Mouse (Mus musculus) kidney, adult 2 months (tissue): ENCODE results near the gene Prtg. TPM values are rescaled to one million over a fixed set of nuclear protein-coding genes. Genes with fewer than 3 reads are reported as not detected.

Source experiments
- DNase-seq: peaks from one replicate; pipeline ENCODE4 v3.0.0; 2021
- H3K27ac ChIP-seq: fragments of 200-500 bp; 2 replicates; pipeline ENCODE4 v1.5.1; 2012; ENCODE audit warnings: low read depth, low read length, control low read depth, inconsistent platforms; ENCODE audit not compliant: insufficient read depth
- H3K27me3 ChIP-seq: fragments of 200-500 bp; replicated peaks from 2 replicates; pipeline ENCODE4 v1.6.1; 2012; ENCODE audit warnings: mild to moderate bottlenecking, moderate library complexity, low read length, inconsistent platforms; ENCODE audit not compliant: control insufficient read depth, insufficient read depth
- H3K36me3 ChIP-seq: fragments of 200-500 bp; 2 replicates; pipeline ENCODE4 v1.6.1; 2012; ENCODE audit warnings: mild to moderate bottlenecking, moderate library complexity, low read length, inconsistent platforms; ENCODE audit not compliant: control insufficient read depth, insufficient read depth
- H3K4me1 ChIP-seq: fragments of 200-500 bp; 2 replicates; pipeline ENCODE4 v1.6.1; 2011; ENCODE audit warnings: low read length; ENCODE audit not compliant: control insufficient read depth, insufficient read depth
- H3K4me3 ChIP-seq: fragments of 200-500 bp; 2 replicates; pipeline ENCODE4 v1.5.1; 2011; ENCODE audit warnings: mild to moderate bottlenecking, low read depth, low read length, control low read depth; ENCODE audit not compliant: insufficient read depth
- CTCF ChIP-seq: fragments of 200-500 bp; conservative IDR thresholded peaks from 2 replicates; pipeline ENCODE4 v1.5.1; 2011; ENCODE audit warnings: low read depth, mild to moderate bottlenecking, control low read depth, low read length, moderate library complexity, mixed read lengths; ENCODE audit not compliant: insufficient read depth, insufficient read length
- POLR2A ChIP-seq: fragments of 200-500 bp; IDR thresholded peaks from one replicate; pipeline ENCODE4 v1.6.1; 2011; ENCODE audit warnings: low read depth, low read length, control low read depth
- WGBS: fragments of 180-500 bp; shearing (Covaris S2); methylation state at CpG from one replicate; pipeline ENCODE4 v1.1.7; 2018; 5-methylcytosine and 5-hydroxymethylcytosine counted together
- polyA plus RNA-seq: library from polyadenylated mRNA; depleted of rRNA; stranded (reverse); fragments of >200 nt; gene quantifications from 2 replicates; pipeline ENCODE4 v1.2.3, GENCODE M21; 2012

Prtg gene
- polyA plus RNA-seq, 1 experiment: 0.06 TPM

DNA sequence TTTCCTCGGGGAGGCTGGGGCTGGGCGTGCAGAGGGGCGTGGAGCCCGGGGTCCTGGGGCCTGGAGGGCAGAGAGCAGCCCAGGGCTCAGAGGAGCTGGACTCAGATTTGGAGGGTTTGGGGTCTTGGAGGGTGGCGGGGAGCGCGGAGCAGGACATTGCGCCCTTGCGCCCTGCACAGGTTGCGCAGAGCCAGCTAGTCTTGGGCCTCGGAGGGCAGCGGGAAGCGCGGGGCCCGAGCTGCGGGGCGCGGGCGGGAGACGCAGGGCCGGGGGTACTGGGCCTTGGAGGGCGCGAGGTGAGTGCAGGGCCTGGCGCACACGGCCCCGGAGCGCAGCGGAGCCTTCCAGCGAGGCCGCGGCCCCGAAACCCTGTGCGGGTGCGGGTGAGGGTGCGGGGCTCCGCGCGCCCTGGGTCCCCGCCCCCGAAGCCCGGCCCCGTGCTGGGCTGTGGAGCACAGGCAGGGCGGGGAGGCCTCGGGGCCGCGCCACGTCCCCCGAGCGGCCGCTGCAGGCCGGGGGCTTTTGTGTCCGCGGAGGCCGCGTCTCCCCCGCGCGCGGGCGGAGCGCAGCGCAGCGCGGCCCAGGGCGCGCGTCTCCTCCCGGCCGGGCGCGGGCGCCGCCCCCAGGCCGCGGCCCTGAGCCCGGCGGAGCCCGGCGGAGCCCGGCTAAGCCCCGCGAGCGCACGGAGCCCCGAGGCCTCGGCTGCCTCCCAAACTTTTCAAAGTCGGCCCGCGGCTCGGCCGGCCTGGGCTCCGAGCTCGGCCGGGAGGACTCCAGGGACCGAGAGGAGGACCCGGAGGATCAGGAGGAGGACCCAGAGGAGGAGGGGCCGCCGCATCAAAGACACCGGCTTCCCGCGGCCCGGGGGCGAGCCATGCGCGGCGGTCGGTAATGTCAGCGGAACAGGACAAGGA, 118.6 kb downstream of the Prtg start, which contains the start of gene Pygo1:
Gene Pygo1, plus strand, starts transcription at position 625 of the 914 bp plus-strand sequence.
- peak; percentile 10 for DNase-seq

DNA sequence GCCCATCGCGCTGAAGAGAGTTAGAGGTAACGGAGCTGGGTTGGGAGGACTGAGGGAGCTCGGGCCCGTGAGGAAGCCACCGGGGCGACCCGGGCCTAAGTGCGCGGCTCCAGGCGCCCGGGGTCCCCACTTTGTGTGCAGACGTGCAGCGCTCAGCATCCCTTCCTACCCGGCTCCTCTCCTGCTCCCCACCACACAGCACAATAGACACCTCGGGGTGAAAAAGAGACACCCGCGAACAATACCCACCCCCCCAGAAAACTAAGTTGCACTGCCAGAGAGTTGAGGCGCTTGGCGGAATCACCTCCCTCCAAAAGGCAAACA, 119.2 kb downstream of the Prtg start:
- H3K27me3 ChIP-seq: 0 out of 2 replicates have a peak, but pooled peaks cover 6% of the 10 kb centered on the region
- peak overlapping the region; percentile 66 for H3K4me3 ChIP-seq
- H3K27ac ChIP-seq: no peak overlapping the region
- H3K36me3 ChIP-seq: no peaks in the 10 kb centered on the region
- H3K4me1 ChIP-seq: no peaks in the 10 kb centered on the region
- TF ChIP-seq POLR2A (no peak), CTCF (no peak)
- DNase-seq: no peak
- 5% methylated on average over 20 of the region's 20 CpGs for WGBS

More for the DNA sequence above, 118.6 kb downstream of the Prtg start, which contains the start of gene Pygo1:
- 0 out of 2 replicates have a peak, but pooled peaks cover 6% of the 10 kb centered on the region for H3K27me3 ChIP-seq
- H3K4me3 ChIP-seq: peak within 1 kb of the TSS; percentile 66
- WGBS: 1% methylated on average over 105 of the region's 108 CpGs
- H3K36me3 ChIP-seq: no peaks in the 10 kb centered on the region
- no peaks in the 10 kb centered on the region for H3K4me1 ChIP-seq
- no peak within 1 kb of the TSS for H3K27ac ChIP-seq
- TF ChIP-seq POLR2A (no peak), CTCF (no peak)

DNA sequence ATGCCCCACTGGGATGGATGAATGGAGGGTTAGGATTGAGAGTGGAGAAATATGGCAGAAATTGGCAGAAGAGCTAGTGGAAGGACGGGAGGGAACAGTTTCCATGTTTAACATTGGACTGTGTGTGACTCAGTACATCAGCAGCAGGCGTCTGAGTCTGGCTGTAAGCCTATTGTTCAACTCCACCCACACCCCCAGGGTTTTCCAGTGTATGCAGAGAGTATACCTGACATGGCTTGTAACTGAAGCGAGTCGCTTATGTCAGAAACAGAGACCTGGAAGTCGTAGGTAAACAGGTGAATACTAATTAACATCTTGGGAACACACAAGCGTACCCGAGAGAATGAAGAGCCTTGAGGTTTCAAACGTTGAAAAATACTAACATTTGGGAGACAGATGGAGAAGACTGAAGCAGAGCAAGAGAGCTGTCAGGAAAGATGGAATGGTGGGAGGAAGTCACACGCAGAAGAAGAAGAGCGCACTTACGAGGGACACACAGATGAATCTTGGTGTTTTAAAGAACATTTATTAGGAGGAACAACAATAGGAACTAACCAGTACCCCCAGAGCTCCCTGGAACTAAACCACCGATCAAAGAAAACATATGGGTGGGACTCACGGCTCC, 124.6 kb downstream of the Prtg start:
- 85% methylated on average over 13 of the region's 13 CpGs for WGBS
- no peaks in the 10 kb centered on the region for H3K4me1 ChIP-seq
- TF ChIP-seq POLR2A (no peak), CTCF (no peak)
- no peak overlapping the region for H3K27ac ChIP-seq
- no peaks in the 10 kb centered on the region for H3K36me3 ChIP-seq
- no peak overlapping the region for H3K4me3 ChIP-seq
- no peaks in the 10 kb centered on the region for H3K27me3 ChIP-seq
- DNase-seq: no peak

DNA sequence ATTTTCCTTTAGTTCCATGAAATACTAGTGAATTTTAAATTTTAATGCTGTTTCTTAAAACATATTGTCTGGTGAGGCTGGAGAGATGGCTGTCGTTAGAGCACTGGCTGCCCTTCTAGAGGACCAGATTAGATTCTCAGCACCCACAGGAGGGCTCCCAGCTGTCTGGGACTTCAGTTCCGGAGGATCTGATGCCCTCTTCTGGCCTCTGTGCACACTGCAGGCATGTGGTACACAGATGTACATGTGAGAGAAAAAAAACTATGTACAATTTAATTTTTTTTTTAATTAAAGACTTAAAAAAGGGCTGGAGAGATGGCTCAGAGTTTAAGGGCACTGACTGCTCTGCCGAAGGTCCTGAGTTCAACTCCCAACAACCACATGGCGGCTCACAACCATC, 128.6 kb downstream of the Prtg start:
- H3K4me3 ChIP-seq: no peak overlapping the region
- DNase-seq: no peak
- no peaks in the 10 kb centered on the region for H3K36me3 ChIP-seq
- no peak overlapping the region for H3K27ac ChIP-seq
- H3K4me1 ChIP-seq: no peaks in the 10 kb centered on the region
- WGBS: 92% methylated on average over 4 of the region's 4 CpGs
- no peaks in the 10 kb centered on the region for H3K27me3 ChIP-seq
- TF ChIP-seq CTCF (0 out of 2 replicates have a peak, but pooled peaks have one; percentile 7), POLR2A (no peak)

DNA sequence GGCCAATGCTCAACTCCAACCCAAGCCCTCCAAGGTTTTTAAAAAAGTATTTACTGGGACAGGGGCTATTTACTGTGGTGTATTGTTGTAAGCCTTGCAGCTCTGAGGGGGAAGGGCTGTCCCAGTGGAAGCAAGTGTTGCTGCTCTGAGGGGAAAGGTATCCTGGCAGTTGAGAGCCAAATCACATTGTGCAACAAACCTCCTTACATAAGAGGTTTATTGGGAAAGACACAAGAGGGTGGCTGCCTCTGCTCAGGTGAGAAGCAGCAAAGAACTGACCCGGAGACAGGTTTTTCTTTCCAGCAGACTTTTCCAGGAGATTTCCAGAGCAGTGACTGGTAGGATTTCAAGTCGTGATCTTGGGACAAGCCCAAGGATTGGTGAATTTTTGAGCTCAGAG, 129.6 kb downstream of the Prtg start:
- 87% methylated on average over 2 of the region's 2 CpGs for WGBS
- H3K36me3 ChIP-seq: no peaks in the 10 kb centered on the region
- no peaks in the 10 kb centered on the region for H3K4me1 ChIP-seq
- no peak overlapping the region for H3K27ac ChIP-seq
- DNase-seq: no peak
- no peak for TF ChIP-seq CTCF
- TF ChIP-seq POLR2A: no peak
- no peaks in the 10 kb centered on the region for H3K27me3 ChIP-seq
- no peak overlapping the region for H3K4me3 ChIP-seq

DNA sequence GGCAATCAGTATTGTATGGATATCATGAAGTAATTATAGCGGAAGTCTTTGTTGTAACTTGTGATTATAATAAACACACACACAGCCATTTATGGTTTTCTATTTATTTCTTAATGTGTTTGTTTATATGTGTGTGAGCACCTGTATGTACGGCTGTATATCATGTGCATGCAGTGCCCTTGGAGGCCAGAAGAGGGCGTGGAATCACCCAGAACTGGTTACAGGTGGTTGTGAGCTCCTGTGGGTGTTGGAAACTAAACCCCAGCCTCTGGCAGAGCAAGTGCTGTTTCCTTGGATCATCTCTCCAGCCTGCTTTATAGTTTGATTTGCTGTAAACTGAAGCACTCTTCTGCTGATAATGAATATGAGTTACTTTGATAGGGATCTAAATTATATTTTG, 136.8 kb downstream of the Prtg start:
- no peak overlapping the region for H3K4me3 ChIP-seq
- 69% methylated on average over 3 of the region's 3 CpGs for WGBS
- H3K4me1 ChIP-seq: no peaks in the 10 kb centered on the region
- no peak for TF ChIP-seq POLR2A
- TF ChIP-seq CTCF: peak; percentile 23; the same call in 1 of the 2 replicates
- no peak overlapping the region for H3K27ac ChIP-seq
- no peak for DNase-seq
- no peaks in the 10 kb centered on the region for H3K36me3 ChIP-seq
- H3K27me3 ChIP-seq: no peaks in the 10 kb centered on the region

DNA sequence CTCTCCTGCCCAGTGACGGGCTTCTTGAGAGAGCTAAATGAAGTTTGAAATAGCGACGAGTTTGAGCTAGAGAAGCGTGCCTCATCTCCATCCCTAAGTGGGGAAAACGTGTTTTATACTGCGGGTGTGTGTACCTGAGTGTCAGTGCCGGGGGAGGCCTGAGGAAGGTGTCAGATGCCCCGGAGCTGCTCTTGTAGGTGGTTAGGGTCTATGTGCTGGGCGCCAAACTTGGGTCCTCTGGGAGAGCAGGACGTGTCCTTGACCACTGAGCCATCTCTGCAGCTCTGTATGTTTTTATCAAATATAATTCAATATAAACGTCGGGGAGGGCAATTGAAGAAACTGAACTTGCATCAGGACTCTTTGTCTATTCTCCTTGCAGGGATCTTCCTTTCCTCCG, 137.6 kb downstream of the Prtg start:
- Histone ChIP-seq H3K27ac (no peak overlapping the region), H3K4me1 (no peaks in the 10 kb centered on the region), H3K27me3 (no peaks in the 10 kb centered on the region), H3K4me3 (no peak overlapping the region), H3K36me3 (no peaks in the 10 kb centered on the region)
- 94% methylated on average over 13 of the region's 13 CpGs for WGBS
- no peak for DNase-seq
- TF ChIP-seq POLR2A (no peak), CTCF (no peak)
